Mouse (Mus musculus): Measurements from ENCODE around the gene Birc6. TPM values are rescaled to one million over a fixed set of nuclear protein-coding genes. Genes with fewer than 3 reads are reported as not detected.

The Birc6 gene
- polyA plus RNA-seq, 1 experiment from 2014 or later: 63.7 TPM

DNA sequence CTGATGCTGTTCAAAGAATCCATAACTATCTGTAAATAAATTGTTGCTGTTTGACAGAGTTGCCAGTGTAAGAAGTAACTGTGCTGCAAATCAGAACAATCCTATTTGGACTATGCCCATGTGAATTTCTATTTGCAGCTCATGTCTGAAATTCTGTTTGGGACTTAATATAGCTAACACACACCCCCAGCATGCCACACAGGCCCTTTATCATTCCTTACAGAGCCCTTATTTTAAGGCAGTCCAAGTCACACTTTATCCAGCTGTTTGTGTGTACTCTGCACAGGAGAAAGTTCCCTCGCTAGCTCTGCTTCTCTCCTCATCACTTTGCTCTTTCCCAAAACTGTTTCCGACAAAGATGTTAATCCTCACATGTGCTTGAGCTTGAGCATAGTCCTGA, 15.5 kb downstream of the Birc6 start:
- Histone ChIP-seq H3K4me2 (replicated peaks; ENCODE audit: low read depth) (no peak overlapping the region), H3K27me3 (replicated peaks; ENCODE audit: control insufficient read depth, insufficient read depth, low read length) (no peaks in the 10 kb centered on the region), H3K36me3 (ENCODE audit: control insufficient read depth, insufficient read depth) (peaks cover 24% of the 10 kb centered on the region; the same call in 1 of the 2 replicates), H3K9me3 (ENCODE audit: control insufficient read depth) (no peaks in the 10 kb centered on the region), H3K4me3 (ENCODE audit: low read depth, low read length) (no peak overlapping the region), H3K9ac (ENCODE audit: low read depth, low read length) (no peak overlapping the region), H3K4me1 (replicated peaks; ENCODE audit: control insufficient read depth, insufficient read depth, low read length) (no peaks in the 10 kb centered on the region), H3K27ac (ENCODE audit: low read depth, low read length) (no peak overlapping the region)
- WGBS: 92% methylated on average over 2 of the region's 2 CpGs
- TF ChIP-seq CTCF (IDR thresholded peaks at IDR 0.05; ENCODE audit: low read depth): no peak
- ATAC-seq: no peak

DNA sequence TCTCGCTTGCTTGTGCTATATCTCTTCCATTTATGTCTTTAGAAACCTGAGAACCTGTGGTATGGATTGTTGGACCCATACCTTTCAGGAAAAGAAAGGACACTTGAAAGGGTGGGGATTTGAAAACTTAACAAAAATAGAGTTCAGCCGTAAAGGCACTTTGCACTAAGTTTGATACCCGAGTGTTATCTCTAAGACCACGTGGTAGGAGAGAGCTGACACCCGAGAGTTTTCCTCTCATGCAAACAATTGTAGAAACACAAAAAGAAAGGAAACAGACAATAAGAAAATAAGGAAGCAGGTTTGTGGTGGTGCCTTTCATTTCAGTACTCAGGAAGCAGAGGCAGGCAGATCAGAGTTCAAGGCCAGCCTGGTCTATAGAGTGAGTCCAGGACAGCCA, 26.0 kb downstream of the Birc6 start:
- H3K4me3 ChIP-seq (ENCODE audit: low read depth, low read length): no peak overlapping the region
- ATAC-seq: no peak
- no peaks in the 10 kb centered on the region for H3K9me3 ChIP-seq (ENCODE audit: control insufficient read depth)
- H3K27ac ChIP-seq (ENCODE audit: low read depth, low read length): peak overlapping the region; percentile 28; the same call in 1 of the 2 replicates
- no peaks in the 10 kb centered on the region for H3K4me1 ChIP-seq (replicated peaks; ENCODE audit: control insufficient read depth, insufficient read depth, low read length)
- H3K9ac ChIP-seq (ENCODE audit: low read depth, low read length): no peak overlapping the region
- H3K36me3 ChIP-seq (ENCODE audit: control insufficient read depth, insufficient read depth): peaks cover 37% of the 10 kb centered on the region
- TF ChIP-seq CTCF (IDR thresholded peaks at IDR 0.05; ENCODE audit: low read depth): no peak
- H3K27me3 ChIP-seq (replicated peaks; ENCODE audit: control insufficient read depth, insufficient read depth, low read length): no peaks in the 10 kb centered on the region
- WGBS: 55% methylated on average over 5 of the region's 5 CpGs
- no peak overlapping the region for H3K4me2 ChIP-seq (replicated peaks; ENCODE audit: low read depth)

DNA sequence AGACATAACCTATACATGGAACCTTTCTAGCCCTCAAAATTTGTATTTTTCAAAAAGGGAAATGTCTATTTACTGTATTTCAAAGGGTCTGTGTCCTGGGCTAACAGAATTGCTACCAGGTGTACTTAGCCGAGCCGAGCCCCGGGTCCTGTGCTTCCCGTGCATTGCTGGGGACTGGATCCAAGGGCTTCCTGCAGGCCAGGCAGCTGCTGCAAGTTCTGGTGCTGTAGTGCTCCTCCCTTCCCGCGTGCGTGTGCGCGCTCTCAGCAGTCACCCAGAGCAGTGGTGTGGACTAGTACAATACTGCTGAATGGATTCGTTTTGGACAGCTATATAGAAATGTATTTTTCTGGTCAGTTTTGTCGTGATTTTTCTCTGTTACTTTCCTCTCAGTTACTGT, 31.8 kb downstream of the Birc6 start:
- Histone ChIP-seq H3K27me3 (replicated peaks; ENCODE audit: control insufficient read depth, insufficient read depth, low read length) (no peaks in the 10 kb centered on the region), H3K4me3 (ENCODE audit: low read depth, low read length) (no peak overlapping the region), H3K4me1 (replicated peaks; ENCODE audit: control insufficient read depth, insufficient read depth, low read length) (no peaks in the 10 kb centered on the region), H3K36me3 (ENCODE audit: control insufficient read depth, insufficient read depth) (peaks cover 29% of the 10 kb centered on the region), H3K9me3 (ENCODE audit: control insufficient read depth) (no peaks in the 10 kb centered on the region), H3K9ac (ENCODE audit: low read depth, low read length) (no peak overlapping the region), H3K4me2 (replicated peaks; ENCODE audit: low read depth) (no peak overlapping the region), H3K27ac (ENCODE audit: low read depth, low read length) (peak overlapping the region; percentile 68)
- no peak for TF ChIP-seq CTCF (IDR thresholded peaks at IDR 0.05; ENCODE audit: low read depth)
- ATAC-seq: no peak
- WGBS: 77% methylated on average over 11 of the region's 11 CpGs

DNA sequence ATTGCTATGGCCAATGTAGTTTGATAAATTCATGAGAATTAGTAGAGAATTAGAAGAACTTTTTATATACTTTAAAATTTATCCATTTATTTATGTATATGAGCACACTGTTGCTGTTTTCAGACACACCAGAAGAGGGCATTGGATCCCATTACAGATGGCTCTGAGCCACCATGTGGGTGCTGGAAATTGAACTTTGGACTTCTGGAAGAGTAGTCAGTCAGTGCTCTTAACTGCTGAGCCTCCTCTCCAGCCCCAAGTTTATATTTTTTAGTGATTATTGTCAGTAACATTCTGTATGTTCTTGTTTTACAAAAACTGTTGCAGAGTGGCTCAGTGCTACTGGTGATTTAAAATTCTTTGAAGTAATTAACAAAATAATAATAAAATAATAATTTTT, 36.1 kb downstream of the Birc6 start:
- H3K9me3 ChIP-seq (ENCODE audit: control insufficient read depth): no peaks in the 10 kb centered on the region

DNA sequence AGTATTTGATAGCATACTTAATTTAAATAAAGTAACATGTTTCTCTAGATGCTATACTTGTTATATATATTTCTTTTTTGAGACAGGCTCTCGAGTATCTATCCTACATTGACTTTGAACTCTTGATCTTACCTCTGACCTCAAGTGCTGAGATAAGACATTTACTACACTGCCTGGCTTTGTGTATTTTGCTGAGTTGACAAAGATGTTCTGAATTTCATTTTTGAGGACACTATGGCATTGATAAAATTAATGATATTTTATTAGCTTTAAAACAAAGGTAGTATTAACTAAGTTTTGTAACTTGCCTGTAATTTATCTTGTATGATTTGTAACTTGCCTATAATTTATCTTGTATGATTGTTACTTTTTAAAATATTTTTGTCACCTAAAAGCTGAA, 41.1 kb downstream of the Birc6 start:
- ATAC-seq: no peak
- Histone ChIP-seq H3K4me3 (ENCODE audit: low read depth, low read length) (no peak overlapping the region), H3K9me3 (ENCODE audit: control insufficient read depth) (no peaks in the 10 kb centered on the region), H3K4me2 (replicated peaks; ENCODE audit: low read depth) (no peak overlapping the region), H3K27ac (ENCODE audit: low read depth, low read length) (no peak overlapping the region), H3K27me3 (replicated peaks; ENCODE audit: control insufficient read depth, insufficient read depth, low read length) (no peaks in the 10 kb centered on the region), H3K36me3 (ENCODE audit: control insufficient read depth, insufficient read depth) (peaks cover 26% of the 10 kb centered on the region), H3K4me1 (replicated peaks; ENCODE audit: control insufficient read depth, insufficient read depth, low read length) (no peaks in the 10 kb centered on the region), H3K9ac (ENCODE audit: low read depth, low read length) (no peak overlapping the region)
- 45% methylated on average over 1 of the region's 1 CpGs for WGBS
- no peak for TF ChIP-seq CTCF (IDR thresholded peaks at IDR 0.05; ENCODE audit: low read depth)

More for the DNA sequence above, 36.1 kb downstream of the Birc6 start:
- peaks cover 31% of the 10 kb centered on the region for H3K36me3 ChIP-seq (ENCODE audit: control insufficient read depth, insufficient read depth)
- no peaks in the 10 kb centered on the region for H3K4me1 ChIP-seq (replicated peaks; ENCODE audit: control insufficient read depth, insufficient read depth, low read length)
- no peak overlapping the region for H3K9ac ChIP-seq (ENCODE audit: low read depth, low read length)
- 0 out of 2 replicates have a peak, but pooled peaks have one; percentile 10 for TF ChIP-seq CTCF (IDR thresholded peaks at IDR 0.05; ENCODE audit: low read depth)
- no peak overlapping the region for H3K4me3 ChIP-seq (ENCODE audit: low read depth, low read length)
- no peaks in the 10 kb centered on the region for H3K27me3 ChIP-seq (replicated peaks; ENCODE audit: control insufficient read depth, insufficient read depth, low read length)
- no peak overlapping the region for H3K27ac ChIP-seq (ENCODE audit: low read depth, low read length)
- no peak overlapping the region for H3K4me2 ChIP-seq (replicated peaks; ENCODE audit: low read depth)
- ATAC-seq: no peak

DNA sequence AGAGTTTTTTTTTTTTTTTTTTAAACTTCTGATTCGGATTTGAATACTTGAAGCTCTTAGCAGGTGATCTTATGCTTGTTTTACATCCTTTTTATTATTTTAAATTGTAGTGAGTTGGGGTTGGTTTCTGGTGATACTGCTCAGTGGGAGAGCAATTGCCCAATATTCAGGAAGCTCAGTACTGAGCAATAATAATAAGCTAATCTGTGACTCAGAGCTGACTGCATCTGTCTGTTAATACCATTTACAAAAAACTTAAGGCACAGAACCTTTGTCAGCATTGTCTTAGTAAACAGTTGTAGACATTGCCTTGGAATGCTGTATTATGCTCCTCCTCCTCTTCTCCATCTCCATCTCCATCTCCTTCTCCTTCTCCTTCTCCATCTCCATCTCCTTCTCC, 42.5 kb downstream of the Birc6 start:
- 72% methylated on average over 1 of the region's 1 CpGs for WGBS
- no peaks in the 10 kb centered on the region for H3K27me3 ChIP-seq (replicated peaks; ENCODE audit: control insufficient read depth, insufficient read depth, low read length)
- H3K4me1 ChIP-seq (replicated peaks; ENCODE audit: control insufficient read depth, insufficient read depth, low read length): no peaks in the 10 kb centered on the region
- H3K36me3 ChIP-seq (ENCODE audit: control insufficient read depth, insufficient read depth): peaks cover 29% of the 10 kb centered on the region
- H3K4me3 ChIP-seq (ENCODE audit: low read depth, low read length): no peak overlapping the region
- no peak overlapping the region for H3K4me2 ChIP-seq (replicated peaks; ENCODE audit: low read depth)
- H3K27ac ChIP-seq (ENCODE audit: low read depth, low read length): no peak overlapping the region
- H3K9me3 ChIP-seq (ENCODE audit: control insufficient read depth): no peaks in the 10 kb centered on the region
- ATAC-seq: no peak
- H3K9ac ChIP-seq (ENCODE audit: low read depth, low read length): no peak overlapping the region
- no peak for TF ChIP-seq CTCF (IDR thresholded peaks at IDR 0.05; ENCODE audit: low read depth)

DNA sequence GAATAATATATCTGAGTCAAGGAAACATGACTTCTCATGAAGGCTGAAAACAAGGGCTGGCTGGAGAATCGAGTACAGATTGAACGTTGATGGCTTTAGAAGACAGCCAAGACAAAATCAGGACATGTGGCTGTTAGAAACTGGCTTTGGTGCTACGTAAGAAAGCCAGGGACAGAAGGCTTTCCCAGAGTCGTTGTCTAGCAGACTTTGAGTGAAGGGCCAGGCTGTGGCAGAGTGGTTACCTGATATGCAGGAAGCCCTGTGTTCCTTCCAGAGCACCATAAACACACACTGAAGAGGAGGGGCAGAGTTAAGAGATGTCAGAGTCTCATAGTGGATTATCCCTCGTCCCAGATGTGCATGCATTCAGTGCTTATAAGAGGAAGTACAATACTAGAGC, 49.1 kb downstream of the Birc6 start:
- no peak overlapping the region for H3K27ac ChIP-seq (ENCODE audit: low read depth, low read length)
- no peaks in the 10 kb centered on the region for H3K4me1 ChIP-seq (replicated peaks; ENCODE audit: control insufficient read depth, insufficient read depth, low read length)
- no peak overlapping the region for H3K4me2 ChIP-seq (replicated peaks; ENCODE audit: low read depth)
- WGBS: 62% methylated on average over 5 of the region's 5 CpGs
- no peak overlapping the region for H3K4me3 ChIP-seq (ENCODE audit: low read depth, low read length)
- no peaks in the 10 kb centered on the region for H3K27me3 ChIP-seq (replicated peaks; ENCODE audit: control insufficient read depth, insufficient read depth, low read length)
- H3K9me3 ChIP-seq (ENCODE audit: control insufficient read depth): no peaks in the 10 kb centered on the region
- ATAC-seq: no peak
- H3K36me3 ChIP-seq (ENCODE audit: control insufficient read depth, insufficient read depth): peaks cover 31% of the 10 kb centered on the region
- H3K9ac ChIP-seq (ENCODE audit: low read depth, low read length): no peak overlapping the region
- TF ChIP-seq CTCF (IDR thresholded peaks at IDR 0.05; ENCODE audit: low read depth): no peak

Data from intestine, postnatal 0 days (tissue).